Mouse (Mus musculus): ENCODE measurements at regions not wholly inside any gene's neighbourhood (a gene's known extent, or its start where the extent isn't known, plus 50 kb on each side); places are given as distances from the start of the nearest gene placed in this dataset.

- DNase-seq (ENCODE audit: low spot score in 2 of 2), result no peak
Measured at GRCm38 (mm10) chr12:97921349-97922264, 337.7 kb downstream of the Galc start.

DNA sequence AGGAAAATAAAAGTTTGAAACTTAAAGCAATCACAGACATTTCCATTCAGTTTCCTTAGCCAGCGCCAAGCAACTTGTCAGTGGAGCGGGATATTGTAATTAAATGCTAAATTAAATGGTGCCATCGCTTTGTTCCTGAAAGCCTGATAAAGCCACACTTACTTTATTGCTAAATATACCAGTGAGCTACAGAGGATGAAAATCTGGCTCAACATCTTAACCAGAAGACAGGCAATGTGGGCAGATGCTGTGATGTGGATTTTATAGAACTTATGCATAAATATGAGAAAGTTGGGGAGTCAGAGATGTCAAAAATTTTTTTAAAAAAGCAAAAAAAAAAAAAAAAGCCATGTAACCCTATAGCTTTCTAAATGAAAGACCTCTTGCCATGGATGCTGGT, 340.8 kb downstream of the Galc start:
- no peak for DNase-seq (ENCODE audit: low spot score in 2 of 2)

GRCm38 (mm10) chr12:97915026-97915425, 344.2 kb downstream of the Galc start:
- DNase-seq (ENCODE audit: low spot score in 2 of 2), result no peak

- DNase-seq (ENCODE audit: low spot score in 2 of 2), result no peak
Measured at GRCm38 (mm10) chr12:97912730-97913129, 346.5 kb downstream of the Galc start.

DNA sequence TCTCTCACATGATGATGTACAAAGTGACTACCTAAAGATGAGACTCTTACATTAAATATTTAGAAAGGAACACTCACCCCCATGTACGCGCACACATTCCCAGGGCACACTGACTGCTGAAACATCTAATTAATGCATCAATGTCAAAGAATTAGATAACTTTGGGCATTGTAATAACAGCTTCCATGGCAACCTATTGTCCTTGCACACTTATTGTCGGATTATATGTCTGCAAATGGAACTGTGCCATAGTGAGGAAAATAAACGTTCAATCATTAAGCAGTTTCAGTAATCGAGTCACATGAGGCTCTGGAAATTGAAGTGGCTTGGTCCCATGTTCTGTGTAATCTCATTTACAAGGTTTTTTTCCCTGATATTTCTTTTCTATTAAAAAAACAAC, 360.0 kb downstream of the Galc start:
- no peak for DNase-seq (ENCODE audit: low spot score in 2 of 2)

GRCm38 (mm10) chr12:97898178-97898577, 361.1 kb downstream of the Galc start:
- DNase-seq (ENCODE audit: low spot score in 2 of 2), result no peak

- no peak for DNase-seq (ENCODE audit: low spot score in 2 of 2)
Measured at GRCm38 (mm10) chr12:97895981-97896380, 363.3 kb downstream of the Galc start.

- DNase-seq (ENCODE audit: low spot score in 2 of 2), result no peak
Measured at GRCm38 (mm10) chr12:97888801-97889455, 370.3 kb downstream of the Galc start.

- DNase-seq (ENCODE audit: low spot score in 2 of 2), result no peak
Measured at GRCm38 (mm10) chr12:97888291-97888800, 370.9 kb downstream of the Galc start.

- no peak for DNase-seq (ENCODE audit: low spot score in 2 of 2)
Measured at GRCm38 (mm10) chr12:97882439-97882838, 376.8 kb downstream of the Galc start.

DNA sequence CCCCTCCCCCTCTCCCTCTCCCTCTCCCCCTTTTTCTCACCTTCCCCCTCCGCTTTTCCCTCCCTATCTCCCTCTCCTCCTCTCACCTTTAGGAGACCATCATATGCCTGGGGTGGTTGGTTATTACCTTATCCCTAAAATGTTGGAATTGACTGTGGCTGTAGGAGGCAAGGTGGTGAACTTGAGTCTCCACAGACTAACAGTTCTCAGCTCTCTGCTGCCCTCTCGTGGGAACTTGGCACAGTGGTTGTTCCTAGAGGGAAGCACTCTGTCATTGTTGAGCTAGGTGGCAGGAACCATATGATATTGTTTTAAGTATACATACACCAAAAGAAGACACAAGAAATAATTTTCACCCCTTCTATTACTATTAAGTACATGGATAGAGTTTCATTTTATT, 386.9 kb downstream of the Galc start:
- DNase-seq (ENCODE audit: low spot score in 2 of 2), result peak in 1 of 2 experiments; percentile 5

DNA sequence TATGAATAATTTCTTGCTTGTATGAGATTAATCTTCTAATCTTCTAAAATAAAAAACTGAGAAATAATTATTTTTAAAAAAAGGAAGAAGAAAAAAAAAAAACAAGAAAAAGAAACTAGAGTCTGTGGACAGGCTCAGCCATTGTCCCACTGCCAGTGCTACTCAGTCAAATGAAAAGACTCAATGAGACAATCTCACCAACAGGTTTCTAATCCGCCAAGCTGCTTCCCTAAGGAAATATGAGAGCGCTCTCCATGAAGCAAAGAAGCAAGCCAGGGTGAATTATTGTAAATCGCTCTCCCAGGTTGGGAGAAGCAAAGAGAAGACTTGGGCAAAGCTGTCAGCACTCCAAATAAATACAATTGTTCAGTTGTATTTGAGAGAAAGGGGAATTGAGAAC, 396.3 kb downstream of the Galc start:
- DNase-seq (ENCODE audit: low spot score in 2 of 2), result no peak

DNA sequence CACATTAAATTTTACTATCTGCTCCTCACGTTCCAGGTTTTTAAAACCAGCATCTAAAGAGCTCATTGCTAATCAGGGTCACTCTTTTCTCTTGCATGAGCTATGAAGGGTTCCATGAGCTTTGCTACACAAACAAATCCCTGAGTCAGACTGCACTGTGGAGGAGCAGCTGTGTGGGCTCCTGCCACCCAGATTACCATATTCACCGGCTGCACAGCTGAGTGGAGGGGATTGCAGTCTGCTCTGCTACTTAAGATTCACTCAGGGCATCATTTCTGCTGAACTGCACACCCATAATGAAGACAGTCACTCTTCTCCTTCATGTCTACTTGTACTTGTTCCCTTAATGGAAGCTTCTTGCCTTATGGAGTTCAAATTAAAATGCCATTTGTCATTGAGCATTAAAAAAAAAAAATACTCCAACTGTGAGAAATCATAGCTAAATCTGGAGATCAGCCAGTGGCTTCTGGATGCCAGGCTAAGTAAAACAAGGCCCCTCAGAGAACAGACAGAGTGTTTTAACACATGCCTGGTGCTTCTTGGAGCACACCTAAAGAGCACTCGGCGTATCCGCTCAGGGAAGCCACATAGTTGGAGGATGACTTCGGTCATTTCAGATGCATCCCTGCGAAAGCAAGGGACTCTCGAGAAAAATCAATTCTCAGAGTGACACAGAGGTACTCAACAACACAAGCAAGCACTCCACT, 422.9 kb downstream of the Galc start:
- DNase-seq (ENCODE audit: low spot score in 2 of 2), result no peak

DNA sequence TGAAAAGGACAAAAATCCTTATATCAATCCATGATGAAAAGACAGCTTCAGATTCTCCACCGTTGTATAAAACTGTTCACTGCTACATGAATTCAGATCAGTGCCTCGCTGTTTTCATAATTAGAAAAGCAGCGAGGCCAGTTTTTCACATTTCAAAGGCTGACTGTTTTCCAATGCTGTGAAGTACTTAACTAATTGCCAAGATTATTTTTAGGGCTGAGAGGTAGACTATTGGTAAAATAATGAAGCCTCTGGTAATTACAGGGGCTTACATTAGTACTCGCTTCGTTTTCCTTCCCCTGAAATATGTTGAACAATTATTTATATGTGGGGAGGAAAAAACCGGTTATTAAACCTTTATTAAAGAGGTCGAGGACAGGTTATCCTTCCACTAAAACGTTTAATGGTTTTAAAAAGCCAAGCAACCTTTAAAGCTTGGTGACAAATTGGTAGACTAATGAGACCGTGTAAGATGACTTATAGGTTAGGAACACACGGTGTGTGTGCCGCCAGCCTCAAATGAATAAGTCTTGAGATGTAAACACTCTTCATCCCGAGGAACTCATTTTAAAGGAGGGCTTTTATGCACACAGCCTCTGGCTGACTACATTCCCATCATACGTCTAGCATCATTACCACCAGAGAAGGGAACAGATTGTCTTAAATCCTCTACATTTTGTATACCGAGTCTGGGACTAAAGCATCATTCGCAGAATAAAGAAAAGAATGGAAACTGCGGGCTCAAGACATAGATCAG, 465.7 kb downstream of the Galc start:
- DNase-seq (ENCODE audit: low spot score in 2 of 2), result no peak

DNA sequence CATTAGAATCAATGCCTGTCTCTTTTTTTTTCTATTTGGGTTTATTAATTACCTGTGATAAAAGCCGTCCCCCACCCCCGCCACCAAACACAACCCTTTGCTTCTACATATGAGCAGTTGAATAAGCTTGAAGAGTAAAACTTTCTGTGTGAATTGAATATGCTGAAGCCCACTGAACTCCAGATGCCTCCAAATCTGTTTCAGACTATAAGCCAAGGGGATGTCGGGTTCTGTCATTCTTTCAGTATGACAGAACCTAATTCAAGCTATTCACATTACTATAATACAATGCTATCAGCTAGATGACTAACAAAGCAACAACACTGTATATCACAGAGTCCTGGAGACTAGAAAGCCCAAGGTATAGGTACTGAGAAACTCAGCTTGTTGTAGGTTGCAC, 475.8 kb downstream of the Galc start:
- no peak for DNase-seq (ENCODE audit: low spot score in 2 of 2)

- no peak for DNase-seq (ENCODE audit: low spot score in 2 of 2)
Measured at GRCm38 (mm10) chr12:97759116-97759515, 500.1 kb downstream of the Galc start.

DNA sequence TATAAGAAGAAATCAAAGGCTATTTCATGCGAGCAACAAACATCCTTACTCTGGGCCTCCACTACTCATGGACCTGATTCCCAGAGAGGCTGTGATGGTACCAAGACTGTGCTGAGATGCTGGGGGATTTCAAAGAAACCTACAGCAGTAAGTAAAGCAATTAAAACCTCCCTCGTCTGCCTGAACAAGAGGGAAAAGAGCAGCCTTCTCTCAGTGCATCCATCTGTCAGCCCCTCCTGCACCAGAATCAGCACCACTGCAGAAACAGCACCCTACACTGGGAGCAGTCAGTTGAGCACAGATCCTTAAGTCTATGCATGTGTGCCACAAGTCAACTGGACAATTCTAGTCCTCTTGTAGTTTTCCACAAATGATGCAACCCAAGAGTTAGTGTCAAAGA, 500.6 kb downstream of the Galc start:
- no peak for DNase-seq (ENCODE audit: low spot score in 2 of 2)

- no peak for DNase-seq (ENCODE audit: low spot score in 2 of 2)
Measured at GRCm38 (mm10) chr12:97750166-97750565, 509.1 kb downstream of the Galc start.

DNA sequence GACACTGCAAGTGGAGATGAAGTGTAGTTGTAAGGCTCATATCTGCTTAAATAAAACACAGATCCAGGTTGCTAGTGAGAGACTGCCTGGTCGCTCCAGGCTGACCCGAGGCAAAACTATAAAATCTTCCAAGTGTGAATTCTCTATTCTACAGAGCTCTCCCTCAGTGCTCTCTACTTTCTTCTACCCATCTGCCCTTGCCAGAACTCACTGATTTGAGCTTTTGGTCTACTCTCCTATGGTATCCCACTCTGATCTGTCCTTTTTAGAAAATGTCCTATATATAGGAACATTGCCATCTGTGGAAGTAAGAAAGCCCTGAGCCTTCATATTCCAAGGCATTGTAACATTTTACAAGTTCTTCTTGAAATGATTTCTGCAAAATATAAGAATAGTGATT, 518.3 kb downstream of the Galc start:
- DNase-seq (ENCODE audit: low spot score in 2 of 2), result no peak

GRCm38 (mm10) chr12:97732078-97732580, 527.1 kb downstream of the Galc start:
- DNase-seq (ENCODE audit: low spot score in 2 of 2), result no peak

DNA sequence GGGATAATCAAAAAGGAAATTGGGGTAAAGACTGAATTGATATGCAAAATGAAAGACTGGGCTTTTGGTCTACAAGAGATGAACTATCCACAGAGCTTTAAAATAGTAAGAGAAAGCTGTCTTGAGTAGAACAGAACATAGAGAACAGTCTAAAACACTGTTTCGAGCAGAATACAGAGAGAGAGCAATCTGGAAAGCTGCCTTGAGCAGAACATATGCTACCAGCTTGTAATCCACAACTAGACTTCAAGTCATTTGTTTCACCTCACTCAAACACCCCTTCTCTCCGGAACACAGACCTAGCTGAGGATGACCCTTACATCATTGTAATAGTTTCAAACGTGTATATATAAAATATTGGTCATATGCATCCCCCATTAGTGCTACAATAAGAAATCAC, 538.7 kb downstream of the Galc start:
- no peak for DNase-seq (ENCODE audit: low spot score in 2 of 2)

Data from heart, adult 9 months (tissue).